Mouse (Mus musculus): ENCODE results near the gene Ndufa5. TPM values are rescaled to one million over a fixed set of nuclear protein-coding genes. Genes with fewer than 3 reads are reported as not detected.

Ndufa5 gene
- polyA plus RNA-seq, 1 experiment from 2014 or later: 303 TPM

DNA sequence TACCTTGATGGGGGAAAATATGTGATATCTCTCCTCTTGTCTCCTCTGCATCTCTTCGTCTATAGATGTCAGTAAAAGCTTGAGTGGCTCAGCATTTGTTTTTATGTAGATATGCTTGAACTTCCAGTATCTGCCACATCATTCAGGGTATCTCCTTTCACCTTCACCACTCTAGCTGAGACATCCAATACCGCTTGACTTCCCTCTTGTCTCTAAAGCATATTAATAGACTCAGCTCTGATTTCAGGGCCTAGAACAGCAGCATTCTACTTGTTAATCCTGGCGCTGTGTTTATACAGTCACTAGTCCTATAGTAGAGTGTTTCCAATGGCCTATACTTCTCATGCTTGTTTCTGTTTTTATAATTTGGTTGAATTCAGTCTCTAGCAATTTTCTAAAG is 5.0 kb upstream of the Ndufa5 start:
- no peaks in the 10 kb centered on the region for H3K36me3 ChIP-seq (replicated peaks; ENCODE audit: insufficient read depth, low read length)
- 66% methylated on average over 3 of the region's 3 CpGs for WGBS (ENCODE audit: insufficient replicate concordance)
- ATAC-seq (no peak), DNase-seq (no peak)
- H3K9me3 ChIP-seq (ENCODE audit: low read length): no peaks in the 10 kb centered on the region
- H3K27me3 ChIP-seq (ENCODE audit: insufficient read depth, low read length): no peaks in the 10 kb centered on the region
- H3K4me1 ChIP-seq (ENCODE audit: insufficient read depth): peaks cover 4% of the 10 kb centered on the region; the same call in 1 of the 2 replicates
- H3K9ac ChIP-seq (replicated peaks): no peak overlapping the region
- no peak overlapping the region for H3K27ac ChIP-seq (ENCODE audit: low read depth)
- H3K4me2 ChIP-seq (ENCODE audit: low read depth, low read length): no peak overlapping the region
- TF ChIP-seq CTCF (IDR thresholded peaks at IDR 0.05; ENCODE audit: low read depth) (no peak), EP300 (IDR thresholded peaks at IDR 0.05; ENCODE audit: low read depth) (no peak)
- H3K4me3 ChIP-seq (ENCODE audit: low read depth, low read length): no peak overlapping the region

DNA sequence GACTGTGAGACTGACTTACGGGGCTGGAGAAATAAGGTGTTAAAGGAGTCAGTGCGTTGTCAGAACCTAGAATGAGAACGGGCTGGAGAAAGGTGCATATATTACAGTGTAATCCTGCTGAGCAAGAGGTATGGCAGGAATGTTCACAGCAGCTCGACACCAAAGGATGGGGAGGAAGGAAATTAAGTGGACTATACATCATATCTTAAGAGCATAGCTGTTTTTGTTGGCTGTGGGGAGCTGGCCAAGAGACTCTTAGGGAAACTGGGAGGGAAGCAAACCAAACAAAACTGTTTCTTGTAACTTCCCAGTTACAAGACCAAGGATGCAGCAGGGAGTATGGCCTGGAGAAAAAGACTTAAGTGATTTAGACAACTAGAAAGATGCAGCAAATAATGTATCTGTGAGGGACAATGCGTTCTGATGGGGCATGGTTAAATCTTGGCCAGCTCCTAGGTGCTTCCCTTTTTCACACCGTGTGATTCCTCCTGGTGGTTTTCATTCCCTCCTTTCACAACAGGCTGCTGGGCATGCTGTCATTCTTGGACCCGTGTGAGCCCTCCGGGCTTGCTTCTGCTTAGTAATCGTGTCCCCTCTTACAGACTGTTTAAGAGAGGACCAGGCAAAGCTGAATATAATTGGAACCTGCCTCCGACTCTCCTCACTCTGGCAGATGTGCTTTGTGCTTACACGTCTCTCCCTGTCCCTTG is 3.1 kb upstream of the Ndufa5 start:
- H3K4me3 ChIP-seq (ENCODE audit: low read depth, low read length): no peak overlapping the region

DNA sequence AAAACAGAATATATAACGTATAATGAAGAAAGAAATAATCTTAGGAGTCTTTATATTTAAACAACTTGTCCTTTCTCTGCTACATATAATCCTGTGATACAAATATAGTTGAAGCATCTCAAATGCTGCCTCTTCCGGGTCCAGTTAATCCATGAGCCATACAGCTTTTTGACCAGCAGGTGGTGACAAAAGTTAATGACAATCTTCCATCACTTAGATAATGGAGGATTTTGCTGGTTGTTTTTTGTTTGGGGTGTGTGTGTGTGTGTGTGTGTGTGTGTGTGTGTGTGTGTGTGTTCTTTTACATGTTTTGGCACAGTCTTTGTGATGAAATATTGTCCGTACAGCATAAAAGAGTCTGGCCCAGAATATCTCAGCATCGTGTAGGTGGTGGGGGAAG is 2.4 kb upstream of the Ndufa5 start:
- Histone ChIP-seq H3K4me3 (ENCODE audit: low read depth, low read length) (no peak overlapping the region), H3K36me3 (replicated peaks; ENCODE audit: insufficient read depth, low read length) (no peaks in the 10 kb centered on the region), H3K9ac (replicated peaks) (no peak overlapping the region), H3K27ac (ENCODE audit: low read depth) (no peak overlapping the region), H3K9me3 (ENCODE audit: low read length) (no peaks in the 10 kb centered on the region), H3K4me1 (ENCODE audit: insufficient read depth) (peaks cover 12% of the 10 kb centered on the region), H3K27me3 (ENCODE audit: insufficient read depth, low read length) (no peaks in the 10 kb centered on the region), H3K4me2 (ENCODE audit: low read depth, low read length) (peak overlapping the region; percentile 53)
- TF ChIP-seq EP300 (IDR thresholded peaks at IDR 0.05; ENCODE audit: low read depth) (no peak), CTCF (IDR thresholded peaks at IDR 0.05; ENCODE audit: low read depth) (peak; percentile 82)
- ATAC-seq (no peak), DNase-seq (peak; percentile 40)
- 13% methylated on average over 4 of the region's 4 CpGs for WGBS (ENCODE audit: insufficient replicate concordance)

More for the DNA sequence above, 3.1 kb upstream of the Ndufa5 start:
- no peak for ATAC-seq
- TF ChIP-seq CTCF (IDR thresholded peaks at IDR 0.05; ENCODE audit: low read depth) (no peak), EP300 (IDR thresholded peaks at IDR 0.05; ENCODE audit: low read depth) (no peak)
- 48% methylated on average over 11 of the region's 11 CpGs for WGBS (ENCODE audit: insufficient replicate concordance)
- no peak for DNase-seq
- Histone ChIP-seq H3K27me3 (ENCODE audit: insufficient read depth, low read length) (no peaks in the 10 kb centered on the region), H3K27ac (ENCODE audit: low read depth) (no peak overlapping the region), H3K36me3 (replicated peaks; ENCODE audit: insufficient read depth, low read length) (no peaks in the 10 kb centered on the region), H3K4me1 (ENCODE audit: insufficient read depth) (peaks cover 12% of the 10 kb centered on the region), H3K9ac (replicated peaks) (no peak overlapping the region), H3K4me2 (ENCODE audit: low read depth, low read length) (peak overlapping the region; percentile 53; the same call in 1 of the 2 replicates), H3K9me3 (ENCODE audit: low read length) (no peaks in the 10 kb centered on the region)

DNA sequence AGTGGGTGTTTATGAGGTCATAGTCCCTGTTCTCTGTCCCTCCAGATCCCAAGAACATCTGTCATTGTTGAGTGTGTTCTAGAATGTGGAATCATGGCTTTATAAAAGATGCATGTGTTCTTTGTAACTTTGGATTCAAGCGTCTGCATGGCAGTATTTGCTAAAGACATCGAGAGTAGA is 141 bp upstream of the Ndufa5 start, which contains the start of gene Asb15:
Gene Asb15, plus strand, starts transcription at position 81 of the 180 bp plus-strand sequence.
- H3K36me3 ChIP-seq (replicated peaks; ENCODE audit: insufficient read depth, low read length): peaks cover 7% of the 10 kb centered on the region; the same call in 1 of the 2 replicates
- no peak for DNase-seq
- no peak for ATAC-seq
- H3K27ac ChIP-seq (ENCODE audit: low read depth): peak within 1 kb of the TSS; percentile 59
- peak within 1 kb of the TSS; percentile 82 for H3K9ac ChIP-seq (replicated peaks)
- 36% methylated on average over 2 of the region's 2 CpGs for WGBS (ENCODE audit: insufficient replicate concordance)
- H3K4me2 ChIP-seq (ENCODE audit: low read depth, low read length): peak within 1 kb of the TSS; percentile 89
- H3K4me3 ChIP-seq (ENCODE audit: low read depth, low read length): peak within 1 kb of the TSS; percentile 84
- no peaks in the 10 kb centered on the region for H3K9me3 ChIP-seq (ENCODE audit: low read length)
- no peaks in the 10 kb centered on the region for H3K27me3 ChIP-seq (ENCODE audit: insufficient read depth, low read length)
- H3K4me1 ChIP-seq (ENCODE audit: insufficient read depth): peaks cover 12% of the 10 kb centered on the region
- TF ChIP-seq EP300 (IDR thresholded peaks at IDR 0.05; ENCODE audit: low read depth) (no peak), CTCF (IDR thresholded peaks at IDR 0.05; ENCODE audit: low read depth) (no peak)

DNA sequence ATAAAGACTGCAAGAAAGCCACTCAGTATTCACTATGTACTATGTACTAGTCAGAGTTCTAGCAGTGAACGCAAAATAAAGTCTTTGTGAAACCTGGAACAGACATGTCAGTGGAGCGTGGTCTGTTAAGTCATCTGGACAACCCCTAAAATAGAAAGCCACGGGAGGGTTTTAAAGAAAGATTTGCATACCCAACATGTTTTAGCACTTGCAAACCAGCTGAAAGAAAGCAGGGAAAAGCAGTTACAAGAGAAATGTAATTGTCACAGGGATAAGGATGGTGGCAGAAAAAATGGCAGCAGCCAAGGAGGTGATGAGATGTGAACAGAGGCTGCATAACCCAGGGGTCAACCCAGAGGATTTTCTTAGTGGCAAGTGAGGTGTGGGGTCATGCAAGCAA is 2.1 kb downstream of the Ndufa5 start:
- H3K4me3 ChIP-seq (ENCODE audit: low read depth, low read length): no peak overlapping the region
- ATAC-seq: no peak

DNA sequence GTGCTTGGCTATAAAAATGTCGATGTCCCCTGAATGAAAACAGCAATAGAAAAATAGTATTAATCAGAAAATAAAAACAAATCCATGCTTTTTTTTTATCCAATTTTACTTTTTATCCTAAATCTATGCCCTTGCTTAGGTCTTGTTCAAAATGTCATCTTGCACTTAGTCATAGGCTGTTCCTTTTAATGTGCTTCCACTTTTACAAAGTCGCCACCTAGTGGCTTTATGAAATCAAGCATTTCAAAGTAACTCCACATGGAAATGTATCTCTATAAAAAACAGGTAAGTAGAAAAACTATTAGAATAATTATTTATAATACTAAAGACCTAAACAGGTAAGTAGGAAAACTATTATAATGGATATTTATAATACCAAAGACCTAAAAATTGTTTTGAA is 11.6 kb downstream of the Ndufa5 start:
- DNase-seq: no peak
- no peaks in the 10 kb centered on the region for H3K4me1 ChIP-seq (ENCODE audit: insufficient read depth)
- H3K27me3 ChIP-seq (ENCODE audit: insufficient read depth, low read length): no peaks in the 10 kb centered on the region
- H3K4me2 ChIP-seq (ENCODE audit: low read depth, low read length): no peak overlapping the region
- WGBS (ENCODE audit: insufficient replicate concordance): 44% methylated on average over 2 of the region's 2 CpGs
- no peak for ATAC-seq
- H3K4me3 ChIP-seq (ENCODE audit: low read depth, low read length): no peak overlapping the region
- no peak overlapping the region for H3K27ac ChIP-seq (ENCODE audit: low read depth)
- TF ChIP-seq EP300 (IDR thresholded peaks at IDR 0.05; ENCODE audit: low read depth): no peak
- TF ChIP-seq CTCF (IDR thresholded peaks at IDR 0.05; ENCODE audit: low read depth): peak; percentile 60
- H3K9me3 ChIP-seq (ENCODE audit: low read length): no peaks in the 10 kb centered on the region
- H3K36me3 ChIP-seq (replicated peaks; ENCODE audit: insufficient read depth, low read length): peaks cover 20% of the 10 kb centered on the region
- no peak overlapping the region for H3K9ac ChIP-seq (replicated peaks)

More for the DNA sequence above, 2.1 kb downstream of the Ndufa5 start:
- Histone ChIP-seq H3K36me3 (replicated peaks; ENCODE audit: insufficient read depth, low read length) (peaks cover 18% of the 10 kb centered on the region), H3K27me3 (ENCODE audit: insufficient read depth, low read length) (no peaks in the 10 kb centered on the region), H3K9ac (replicated peaks) (no peak overlapping the region), H3K4me2 (ENCODE audit: low read depth, low read length) (peak overlapping the region; percentile 89; the same call in 1 of the 2 replicates), H3K9me3 (ENCODE audit: low read length) (no peaks in the 10 kb centered on the region), H3K4me1 (ENCODE audit: insufficient read depth) (peaks cover 12% of the 10 kb centered on the region), H3K27ac (ENCODE audit: low read depth) (no peak overlapping the region)
- 78% methylated on average over 3 of the region's 3 CpGs for WGBS (ENCODE audit: insufficient replicate concordance)
- DNase-seq: no peak
- TF ChIP-seq EP300 (IDR thresholded peaks at IDR 0.05; ENCODE audit: low read depth): no peak
- TF ChIP-seq CTCF (IDR thresholded peaks at IDR 0.05; ENCODE audit: low read depth): no peak
